Mouse (Mus musculus) embryonic facial prominence, embryonic 11.5 days (tissue): ENCODE measurements around the gene Akt1. TPM values are rescaled to one million over a fixed set of nuclear protein-coding genes. Genes with fewer than 3 reads are reported as not detected.

Experiments used
- ATAC-seq: fragments of 200-750 bp; cut with Nextera tagmentation; replicated peaks from 2 replicates; pipeline ENCODE4 v1.8.0; 2017; ENCODE audit warnings: low read depth; ENCODE audit not compliant: insufficient number of reproducible peaks, low FRiP score, low TSS enrichment
- DNase-seq: peaks from one replicate; pipeline ENCODE4 v3.0.0-alpha.2; 2015; ENCODE audit warnings: low spot score
- H3K27ac ChIP-seq: fragments of 300-500 bp; sonication (generic); replicated peaks from 2 replicates; pipeline ENCODE4 v1.5.1; 2014; ENCODE audit warnings: mild to moderate bottlenecking, low read depth, low read length, control low read depth
- H3K27me3 ChIP-seq: fragments of 300-500 bp; sonication (generic); 2 replicates; pipeline ENCODE4 v1.6.1; 2014; ENCODE audit warnings: mild to moderate bottlenecking, low read length, moderate library complexity, mixed read lengths; ENCODE audit not compliant: control insufficient read depth, insufficient read depth
- H3K36me3 ChIP-seq: fragments of 300-500 bp; sonication (generic); replicated peaks from 2 replicates; pipeline ENCODE4 v1.6.1; 2014; ENCODE audit warnings: low read depth, mild to moderate bottlenecking, low read length, moderate library complexity, mixed read lengths; ENCODE audit not compliant: control insufficient read depth, insufficient read depth
- H3K4me1 ChIP-seq: fragments of 300-500 bp; sonication (generic); 2 replicates; pipeline ENCODE4 v1.6.1; 2014; ENCODE audit warnings: low read length, mixed read lengths; ENCODE audit not compliant: control insufficient read depth, insufficient read depth
- H3K4me2 ChIP-seq: fragments of 300-500 bp; sonication (generic); 2 replicates; pipeline ENCODE4 v1.6.1; 2014; ENCODE audit warnings: low read depth, mild to moderate bottlenecking, control low read depth, low read length, moderate library complexity
- H3K4me3 ChIP-seq: fragments of 300-500 bp; sonication (generic); 2 replicates; pipeline ENCODE4 v1.5.1; 2014; ENCODE audit warnings: low read depth, low read length, control low read depth
- H3K9ac ChIP-seq: fragments of 300-500 bp; sonication (generic); replicated peaks from 2 replicates; pipeline ENCODE4 v1.6.1; 2014; ENCODE audit warnings: mild to moderate bottlenecking, control low read depth, low read length
- H3K9me3 ChIP-seq: fragments of 300-500 bp; sonication (generic); replicated peaks from 2 replicates; pipeline ENCODE4 v1.6.1; 2016; ENCODE audit warnings: mild to moderate bottlenecking, low read length, inconsistent platforms, mixed read lengths; ENCODE audit not compliant: control insufficient read depth
- WGBS: fragments of 180-500 bp; shearing (Covaris S2); extraction: QIAGEN DNeasy Blood & Tissue Kit; methylation state at CpG from one replicate; pipeline ENCODE4 v1.1.7; 2014; 5-methylcytosine and 5-hydroxymethylcytosine counted together
- polyA plus RNA-seq: library from polyadenylated mRNA; unstranded; fragments of >200 nt; fragmentation: Nextera tagmentation; extraction: Ambion mirVana; gene quantifications from 2 replicates; pipeline ENCODE4 v1.2.1, GENCODE M21; 2014

Gene Akt1
- polyA plus RNA-seq, 1 experiment from 2014 or later = 99.2 TPM

DNA sequence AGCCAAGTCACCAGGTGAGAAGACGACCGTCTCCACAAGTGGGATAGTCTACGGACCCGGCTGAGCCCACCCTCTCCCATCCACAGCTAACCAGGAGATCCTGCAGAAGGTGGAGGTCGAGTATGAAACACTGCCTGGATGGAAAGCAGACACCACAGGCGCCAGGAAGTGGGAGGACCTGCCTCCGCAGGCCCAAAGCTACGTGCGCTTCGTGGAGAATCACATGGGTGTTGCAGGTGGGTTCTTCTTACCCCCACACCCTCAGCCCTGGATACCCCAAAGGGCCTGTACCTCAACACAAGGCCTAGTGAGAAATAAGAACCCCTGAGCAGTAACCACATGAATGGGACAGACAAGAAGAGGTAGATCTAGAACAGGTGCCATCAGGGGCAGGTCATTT lies 35.2 kb downstream of the Akt1 start:
- Histone ChIP-seq H3K27me3 (no peaks in the 10 kb centered on the region), H3K9ac (no peak overlapping the region), H3K27ac (no peak overlapping the region), H3K9me3 (no peaks in the 10 kb centered on the region), H3K36me3 (no peaks in the 10 kb centered on the region), H3K4me1 (no peaks in the 10 kb centered on the region), H3K4me2 (no peak overlapping the region), H3K4me3 (no peak overlapping the region)
- ATAC-seq (no peak), DNase-seq (no peak)
- 87% methylated on average over 10 of the region's 10 CpGs for WGBS

GRCm38 (mm10) chr12:112633686-112634085 lies 41.0 kb downstream of the Akt1 start:
- no peak overlapping the region for H3K27ac ChIP-seq
- H3K4me1 ChIP-seq = peaks cover 3% of the 10 kb centered on the region
- H3K9me3 ChIP-seq = no peaks in the 10 kb centered on the region
- H3K9ac ChIP-seq = no peak overlapping the region
- no peaks in the 10 kb centered on the region for H3K27me3 ChIP-seq
- no peak overlapping the region for H3K4me3 ChIP-seq
- H3K36me3 ChIP-seq = no peaks in the 10 kb centered on the region
- ATAC-seq = no peak
- H3K4me2 ChIP-seq = no peak overlapping the region
- 63% methylated on average over 9 of the region's 9 CpGs for WGBS
- DNase-seq = no peak

DNA sequence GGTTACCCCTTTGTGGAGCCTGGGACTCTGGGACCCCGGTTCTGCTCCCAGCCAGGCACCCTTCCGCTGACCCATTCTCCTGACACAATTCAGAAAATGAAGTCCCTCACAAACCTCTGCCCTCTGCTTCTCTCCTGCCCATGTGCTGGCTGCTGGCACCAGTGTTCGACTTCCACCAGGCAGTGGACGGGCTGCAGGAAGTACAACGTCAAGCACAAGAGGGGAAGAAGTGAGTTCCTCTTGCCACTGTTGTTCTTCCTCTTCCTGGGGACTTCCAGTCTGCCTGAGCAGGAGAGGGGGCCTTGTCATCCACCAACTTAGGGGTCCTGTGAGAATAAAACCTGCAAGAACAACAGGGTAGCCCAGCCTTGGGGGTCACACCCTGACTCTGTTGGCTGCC lies 41.8 kb downstream of the Akt1 start:
- Histone ChIP-seq H3K27ac (no peak overlapping the region), H3K4me2 (no peak overlapping the region), H3K9me3 (no peaks in the 10 kb centered on the region), H3K36me3 (no peaks in the 10 kb centered on the region), H3K9ac (no peak overlapping the region), H3K4me1 (peaks cover 3% of the 10 kb centered on the region), H3K27me3 (no peaks in the 10 kb centered on the region), H3K4me3 (no peak overlapping the region)
- ATAC-seq (no peak), DNase-seq (no peak)
- 76% methylated on average over 5 of the region's 5 CpGs for WGBS

GRCm38 (mm10) chr12:112632084-112632777 lies 42.5 kb downstream of the Akt1 start:
- H3K27me3 ChIP-seq = no peaks in the 10 kb centered on the region
- no peaks in the 10 kb centered on the region for H3K36me3 ChIP-seq
- no peak overlapping the region for H3K27ac ChIP-seq
- 77% methylated on average over 11 of the region's 11 CpGs for WGBS
- H3K9ac ChIP-seq = no peak overlapping the region
- DNase-seq (no peak), ATAC-seq (no peak)
- peaks cover 3% of the 10 kb centered on the region for H3K4me1 ChIP-seq
- H3K4me3 ChIP-seq = no peak overlapping the region
- H3K4me2 ChIP-seq = no peak overlapping the region
- H3K9me3 ChIP-seq = no peaks in the 10 kb centered on the region

DNA sequence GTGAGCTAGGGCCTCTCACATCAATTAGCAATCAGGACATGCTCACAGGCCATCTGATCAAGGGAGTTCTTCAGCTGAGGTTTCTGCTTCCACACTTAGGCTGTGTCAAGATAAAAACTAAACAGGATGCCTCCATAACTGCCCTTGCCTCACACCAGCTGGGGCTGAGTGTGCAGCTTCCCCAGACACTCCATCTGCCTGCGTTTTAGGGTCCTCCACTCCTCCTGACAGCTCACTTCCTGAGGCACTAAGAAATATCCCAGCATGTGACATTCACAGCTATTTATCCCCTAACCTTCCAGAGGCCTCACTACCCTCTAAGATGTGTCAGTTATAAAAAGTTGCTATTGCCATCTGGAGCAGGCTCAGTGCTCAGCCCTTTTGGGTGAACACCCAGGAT lies 43.2 kb downstream of the Akt1 start:
- no peaks in the 10 kb centered on the region for H3K27me3 ChIP-seq
- peaks cover 3% of the 10 kb centered on the region for H3K4me1 ChIP-seq
- H3K4me3 ChIP-seq = no peak overlapping the region
- no peak overlapping the region for H3K4me2 ChIP-seq
- ATAC-seq (no peak), DNase-seq (no peak)
- no peak overlapping the region for H3K9ac ChIP-seq
- H3K9me3 ChIP-seq = no peaks in the 10 kb centered on the region
- 35% methylated on average over 1 of the region's 1 CpGs for WGBS
- no peak overlapping the region for H3K27ac ChIP-seq
- no peaks in the 10 kb centered on the region for H3K36me3 ChIP-seq

DNA sequence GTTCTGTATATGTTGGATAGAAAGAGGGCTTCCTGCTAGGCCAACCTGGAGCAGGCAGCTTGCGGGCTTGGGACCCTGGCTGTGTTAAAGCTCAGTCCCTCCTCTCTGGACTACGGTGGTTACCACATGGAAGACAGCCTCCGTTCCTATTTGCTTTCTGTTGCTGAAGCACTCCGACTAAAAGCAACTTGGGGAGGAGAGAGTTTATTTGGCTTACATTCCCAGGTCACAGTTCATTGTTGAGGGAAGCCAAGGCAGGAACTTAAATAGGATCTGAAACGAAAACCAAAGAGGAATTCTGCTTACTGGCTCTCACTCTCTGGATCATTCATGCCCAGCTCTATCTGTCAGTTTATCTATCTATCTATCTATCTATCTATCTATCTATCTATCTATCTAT lies 43.9 kb downstream of the Akt1 start:
- Histone ChIP-seq H3K9ac (no peak overlapping the region), H3K4me3 (no peak overlapping the region), H3K36me3 (no peaks in the 10 kb centered on the region), H3K4me1 (peaks cover 3% of the 10 kb centered on the region), H3K9me3 (no peaks in the 10 kb centered on the region), H3K27ac (no peak overlapping the region), H3K4me2 (no peak overlapping the region), H3K27me3 (no peaks in the 10 kb centered on the region)
- WGBS = 74% methylated on average over 5 of the region's 5 CpGs
- DNase-seq (no peak), ATAC-seq (no peak)

DNA sequence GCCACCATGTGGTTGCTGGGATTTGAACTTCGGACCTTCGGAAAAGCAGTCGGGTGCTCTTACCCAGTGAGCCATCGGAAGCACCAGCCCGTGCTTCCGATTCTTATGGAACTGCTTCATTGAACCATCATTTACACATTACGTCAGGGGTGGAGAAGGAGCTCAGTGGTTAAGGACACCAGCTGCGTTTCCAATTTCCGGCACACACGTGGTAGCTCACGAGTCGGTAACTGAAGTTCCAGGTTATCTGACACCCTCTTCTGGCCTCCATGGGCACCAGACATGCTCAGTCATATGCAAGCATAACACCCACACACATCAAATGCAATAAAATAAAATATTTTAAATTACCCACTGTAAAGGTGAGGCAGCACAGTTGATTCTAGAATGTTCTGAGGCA lies 44.7 kb downstream of the Akt1 start:
- H3K27ac ChIP-seq = no peak overlapping the region
- 91% methylated on average over 12 of the region's 12 CpGs for WGBS
- no peak overlapping the region for H3K4me3 ChIP-seq
- H3K9me3 ChIP-seq = no peaks in the 10 kb centered on the region
- no peak overlapping the region for H3K9ac ChIP-seq
- H3K36me3 ChIP-seq = no peaks in the 10 kb centered on the region
- peaks cover 3% of the 10 kb centered on the region for H3K4me1 ChIP-seq
- H3K27me3 ChIP-seq = no peaks in the 10 kb centered on the region
- no peak overlapping the region for H3K4me2 ChIP-seq
- ATAC-seq = no peak
- no peak for DNase-seq

- Histone ChIP-seq H3K36me3 (no peaks in the 10 kb centered on the region), H3K27me3 (no peaks in the 10 kb centered on the region), H3K9me3 (no peaks in the 10 kb centered on the region), H3K4me1 (peaks cover 3% of the 10 kb centered on the region), H3K27ac (no peak overlapping the region), H3K4me2 (peak overlapping the region; percentile 56), H3K9ac (0 out of 2 replicates have a peak overlapping the region, but pooled peaks have one; percentile 34), H3K4me3 (peak overlapping the region; percentile 17; the same call in 1 of the 2 replicates)
- ATAC-seq = peak; percentile 71
- WGBS = 35% methylated on average over 19 of the region's 19 CpGs
- peak; percentile 82 for DNase-seq
Measured at GRCm38 (mm10) chr12:112628928-112629721, 45.6 kb downstream of the Akt1 start.
